Mouse (Mus musculus) kidney, adult 2 months (tissue): ENCODE data around the gene Ccdc110. TPM values are rescaled to one million over a fixed set of nuclear protein-coding genes. Genes with fewer than 3 reads are reported as not detected.

ENCODE experiments used
- DNase-seq: peaks from one replicate; pipeline ENCODE4 v3.0.0; 2021
- H3K27ac ChIP-seq: fragments of 200-500 bp; 2 replicates; pipeline ENCODE4 v1.5.1; 2012; ENCODE audit warnings: low read depth, low read length, control low read depth, inconsistent platforms; ENCODE audit not compliant: insufficient read depth
- H3K27me3 ChIP-seq: fragments of 200-500 bp; replicated peaks from 2 replicates; pipeline ENCODE4 v1.6.1; 2012; ENCODE audit warnings: mild to moderate bottlenecking, moderate library complexity, low read length, inconsistent platforms; ENCODE audit not compliant: control insufficient read depth, insufficient read depth
- H3K36me3 ChIP-seq: fragments of 200-500 bp; 2 replicates; pipeline ENCODE4 v1.6.1; 2012; ENCODE audit warnings: mild to moderate bottlenecking, moderate library complexity, low read length, inconsistent platforms; ENCODE audit not compliant: control insufficient read depth, insufficient read depth
- H3K4me1 ChIP-seq: fragments of 200-500 bp; 2 replicates; pipeline ENCODE4 v1.6.1; 2011; ENCODE audit warnings: low read length; ENCODE audit not compliant: control insufficient read depth, insufficient read depth
- H3K4me3 ChIP-seq: fragments of 200-500 bp; 2 replicates; pipeline ENCODE4 v1.5.1; 2011; ENCODE audit warnings: mild to moderate bottlenecking, low read depth, low read length, control low read depth; ENCODE audit not compliant: insufficient read depth
- CTCF ChIP-seq: fragments of 200-500 bp; conservative IDR thresholded peaks from 2 replicates; pipeline ENCODE4 v1.5.1; 2011; ENCODE audit warnings: low read depth, mild to moderate bottlenecking, control low read depth, low read length, moderate library complexity, mixed read lengths; ENCODE audit not compliant: insufficient read depth, insufficient read length
- POLR2A ChIP-seq: fragments of 200-500 bp; IDR thresholded peaks from one replicate; pipeline ENCODE4 v1.6.1; 2011; ENCODE audit warnings: low read depth, low read length, control low read depth
- WGBS: fragments of 180-500 bp; shearing (Covaris S2); methylation state at CpG from one replicate; pipeline ENCODE4 v1.1.7; 2018; 5-methylcytosine and 5-hydroxymethylcytosine counted together
- polyA plus RNA-seq: library from polyadenylated mRNA; depleted of rRNA; stranded (reverse); fragments of >200 nt; gene quantifications from 2 replicates; pipeline ENCODE4 v1.2.3, GENCODE M21; 2012; rRNA removed

Gene Ccdc110
- polyA plus RNA-seq = not detected in 2 replicates

GRCm38 (mm10) chr8:45934582-45935014 lies at the start of gene Ccdc110:
Gene Ccdc110, plus strand, starts transcription at chr8:45934619.
- Histone ChIP-seq H3K4me1 (no peaks in the 10 kb centered on the region), H3K27ac (no peak within 1 kb of the TSS), H3K27me3 (no peaks in the 10 kb centered on the region), H3K4me3 (no peak within 1 kb of the TSS), H3K36me3 (no peaks in the 10 kb centered on the region)
- WGBS = 2% methylated on average over 23 of the region's 23 CpGs
- TF ChIP-seq CTCF (peak; percentile 99), POLR2A (no peak)
- DNase-seq = peak; percentile 92

- under 1% methylated on average over 22 of the region's 22 CpGs for WGBS
- H3K27ac ChIP-seq = no peak within 1 kb of the TSS
- H3K4me3 ChIP-seq = peak within 1 kb of the TSS; percentile 36
- 0 out of 2 replicates have a peak, but pooled peaks cover 3% of the 10 kb centered on the region for H3K4me1 ChIP-seq
- no peaks in the 10 kb centered on the region for H3K36me3 ChIP-seq
- DNase-seq = peak; percentile 24
- no peaks in the 10 kb centered on the region for H3K27me3 ChIP-seq
- TF ChIP-seq CTCF (no peak), POLR2A (no peak)
Measured at GRCm38 (mm10) chr8:45885202-45885685, 49.2 kb upstream of the Ccdc110 start, which contains the start of gene Pdlim3. Gene Pdlim3, plus strand, starts transcription at chr8:45885461.

- no peak overlapping the region for H3K4me3 ChIP-seq
- no peaks in the 10 kb centered on the region for H3K36me3 ChIP-seq
- 43% methylated on average over 2 of the region's 2 CpGs for WGBS
- DNase-seq = no peak
- no peaks in the 10 kb centered on the region for H3K27me3 ChIP-seq
- TF ChIP-seq CTCF (no peak), POLR2A (no peak)
- 0 out of 2 replicates have a peak, but pooled peaks cover 3% of the 10 kb centered on the region for H3K4me1 ChIP-seq
- no peak overlapping the region for H3K27ac ChIP-seq
Measured at GRCm38 (mm10) chr8:45885775-45886174, 48.6 kb upstream of the Ccdc110 start.

GRCm38 (mm10) chr8:45889737-45890136 lies 44.7 kb upstream of the Ccdc110 start:
- Histone ChIP-seq H3K4me1 (no peaks in the 10 kb centered on the region), H3K27me3 (no peaks in the 10 kb centered on the region; the same call in 1 of the 2 replicates), H3K27ac (no peak overlapping the region), H3K36me3 (no peaks in the 10 kb centered on the region), H3K4me3 (no peak overlapping the region)
- DNase-seq = no peak
- WGBS = 90% methylated on average over 7 of the region's 7 CpGs
- TF ChIP-seq CTCF = no peak
- no peak for TF ChIP-seq POLR2A

GRCm38 (mm10) chr8:45896590-45896989 lies 37.8 kb upstream of the Ccdc110 start:
- H3K4me1 ChIP-seq = no peaks in the 10 kb centered on the region
- WGBS = 83% methylated on average over 3 of the region's 3 CpGs
- DNase-seq = no peak

GRCm38 (mm10) chr8:45899783-45900182 lies 34.6 kb upstream of the Ccdc110 start:
- Histone ChIP-seq H3K27ac (no peak overlapping the region), H3K4me1 (no peaks in the 10 kb centered on the region), H3K27me3 (no peaks in the 10 kb centered on the region), H3K4me3 (no peak overlapping the region), H3K36me3 (no peaks in the 10 kb centered on the region)
- 82% methylated on average over 3 of the region's 3 CpGs for WGBS
- TF ChIP-seq POLR2A = no peak
- TF ChIP-seq CTCF = no peak
- DNase-seq = no peak

More at GRCm38 (mm10) chr8:45896590-45896989, 37.8 kb upstream of the Ccdc110 start:
- Histone ChIP-seq H3K4me3 (no peak overlapping the region), H3K36me3 (no peaks in the 10 kb centered on the region), H3K27me3 (no peaks in the 10 kb centered on the region; the same call in 1 of the 2 replicates), H3K27ac (no peak overlapping the region)
- TF ChIP-seq POLR2A = no peak
- no peak for TF ChIP-seq CTCF

- H3K36me3 ChIP-seq = no peaks in the 10 kb centered on the region
- no peaks in the 10 kb centered on the region for H3K27me3 ChIP-seq
- H3K4me3 ChIP-seq = no peak overlapping the region
- no peak overlapping the region for H3K27ac ChIP-seq
- DNase-seq = no peak
- WGBS = 66% methylated on average over 8 of the region's 8 CpGs
- no peak for TF ChIP-seq CTCF
- TF ChIP-seq POLR2A = no peak
- no peaks in the 10 kb centered on the region for H3K4me1 ChIP-seq
Measured at GRCm38 (mm10) chr8:45901626-45902025, 32.8 kb upstream of the Ccdc110 start.

GRCm38 (mm10) chr8:45903659-45904058 lies 30.8 kb upstream of the Ccdc110 start:
- no peaks in the 10 kb centered on the region for H3K36me3 ChIP-seq
- H3K4me3 ChIP-seq = no peak overlapping the region
- no peak overlapping the region for H3K27ac ChIP-seq
- H3K4me1 ChIP-seq = no peaks in the 10 kb centered on the region
- no peak for DNase-seq
- 26% methylated on average over 3 of the region's 3 CpGs for WGBS
- H3K27me3 ChIP-seq = no peaks in the 10 kb centered on the region
- TF ChIP-seq CTCF (no peak), POLR2A (no peak)
